Mouse (Mus musculus) CD4-positive, CD25-positive, alpha-beta regulatory T cell (primary cell): ENCODE results near the gene Vmn1r139. TPM values are rescaled to one million over a fixed set of nuclear protein-coding genes. Genes with fewer than 3 reads are reported as not detected.

ENCODE experiments used
- polyA plus RNA-seq: library from polyadenylated mRNA; unstranded; fragments of 100-300 nt; shearing (Covaris generic); gene quantifications from one replicate; pipeline ENCODE4 v1.2.1, GENCODE M21; 2017

Vmn1r139 gene
- polyA plus RNA-seq: not detected

GRCm38 (mm10) chr7:22068757-22069156 lies at the start of gene Vmn1r139:
Gene Vmn1r139, plus strand, starts transcription at chr7:22069057.

GRCm38 (mm10) chr7:22028797-22029196 lies 40.1 kb upstream of the Vmn1r139 start, which contains the start of gene Vmn1r138:
Gene Vmn1r138, minus strand, starts transcription at chr7:22028897.

GRCm38 (mm10) chr7:22056205-22056604 lies 12.7 kb upstream of the Vmn1r139 start, which contains the start of gene Gm6176:
Gene Gm6176, minus strand, starts transcription at chr7:22056305.

GRCm38 (mm10) chr7:22118145-22118544 lies 49.3 kb downstream of the Vmn1r139 start, which contains the start of gene Gm16451:
Gene Gm16451, minus strand, starts transcription at chr7:22118245.

GRCm38 (mm10) chr7:22134641-22135040 lies 65.8 kb downstream of the Vmn1r139 start, which contains the start of gene Gm10666:
Gene Gm10666, minus strand, starts transcription at chr7:22134741.

Other genes with a start within 250 kb of the Vmn1r139 start
- gene Vmn1r135, start 236.7 kb upstream of the Vmn1r139 start, polyA plus RNA-seq: 0.35 TPM
- not detected for gene Gm5725, start 224.8 kb upstream of the Vmn1r139 start, polyA plus RNA-seq
- gene Gm5891, start 147.8 kb upstream of the Vmn1r139 start, polyA plus RNA-seq: 0.10 TPM
- gene Vmn1r137, start 74.5 kb upstream of the Vmn1r139 start, polyA plus RNA-seq: not detected
- not detected for gene Vmn1r138, start 40.2 kb upstream of the Vmn1r139 start, polyA plus RNA-seq
- not detected for gene Gm6176, start 12.8 kb upstream of the Vmn1r139 start, polyA plus RNA-seq
- gene Gm16451, start 49.2 kb downstream of the Vmn1r139 start, polyA plus RNA-seq: not detected
- not detected for gene Gm10666, start 65.7 kb downstream of the Vmn1r139 start, polyA plus RNA-seq
- not detected for gene Vmn1r142, start 95.0 kb downstream of the Vmn1r139 start, polyA plus RNA-seq
- gene Vmn1r143, start 120.3 kb downstream of the Vmn1r139 start, polyA plus RNA-seq: not detected
- gene Gm8653, start 132.2 kb downstream of the Vmn1r139 start, polyA plus RNA-seq: not detected
- not detected for gene Gm8453, start 160.4 kb downstream of the Vmn1r139 start, polyA plus RNA-seq